Mouse (Mus musculus) mouse trophoblast stem cell (cell line): ENCODE data around the gene Dnah5.

ENCODE experiments used
- in situ Hi-C, 2 experiments: fragments of 300-500 bp; cut with MseI, MboI; formaldehyde crosslinking; loops; 2 replicates in 1 of 2; 3 replicates in 1 of 2; pipeline ENCODE4 v1.15.1; 2025

Gene Dnah5

GRCm38 (mm10) chr15:28466591-28467247 is 263.2 kb downstream of the Dnah5 start:
- in situ Hi-C loops = no loop called here

GRCm38 (mm10) chr15:28473749-28474390 is 270.3 kb downstream of the Dnah5 start:
- in situ Hi-C loops = no loop called here

- in situ Hi-C loops = no loop called here
These were observed 299.3 kb downstream of the Dnah5 start for GRCm38 (mm10) chr15:28502820-28503219.

DNA sequence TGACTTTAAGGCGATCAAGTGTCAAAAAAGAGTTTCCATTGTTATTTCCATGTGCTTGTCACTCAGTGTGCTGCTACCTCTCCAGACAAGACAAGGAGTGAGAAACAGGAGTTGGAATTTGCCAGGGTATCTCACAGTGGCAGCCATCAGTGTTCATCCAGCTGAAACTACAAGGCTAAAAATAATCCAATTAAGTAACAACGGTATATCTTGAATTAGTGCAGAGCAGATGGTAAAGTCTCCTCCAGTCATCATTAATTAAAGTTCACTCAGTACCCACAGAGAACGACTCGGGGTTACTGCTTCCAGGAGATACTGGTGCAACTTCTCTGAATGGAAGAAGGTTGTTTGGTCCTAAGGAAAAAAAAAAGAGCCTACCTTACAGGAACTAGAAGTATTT is 311.6 kb downstream of the Dnah5 start:
- in situ Hi-C loops = no loop called here
